Mouse (Mus musculus) forebrain, embryonic 16.5 days (tissue): Measurements from ENCODE around the gene Lpar1. TPM values are rescaled to one million over a fixed set of nuclear protein-coding genes. Genes with fewer than 3 reads are reported as not detected.
A peak's percentile ranks its signal among the peaks of the same experiment; 100 is the strongest.
"Not testable (repeated sequence)": the region's sequence is repeated elsewhere in the genome, so short reads cannot be mapped to it uniquely, and the experiment has no call there.

Experiments
- ATAC-seq: fragments of 200-750 bp; cut with Nextera tagmentation; 2 replicates; pipeline ENCODE4 v1.8.0; 2017; ENCODE audit warnings: mild to moderate bottlenecking, moderate library complexity
- H3K27ac ChIP-seq: fragments of 300-500 bp; sonication (generic); 2 replicates; pipeline ENCODE4 v1.5.1; 2014; ENCODE audit warnings: low read length, control low read depth
- H3K27me3 ChIP-seq: fragments of 300-500 bp; sonication (generic); replicated peaks from 2 replicates; pipeline ENCODE4 v1.6.1; 2014; ENCODE audit warnings: low read length; ENCODE audit not compliant: control insufficient read depth, insufficient read depth
- H3K36me3 ChIP-seq: fragments of 300-500 bp; sonication (generic); 2 replicates; pipeline ENCODE4 v1.6.1; 2014; ENCODE audit not compliant: control insufficient read depth, insufficient read depth
- H3K4me1 ChIP-seq: fragments of 300-500 bp; sonication (generic); replicated peaks from 2 replicates; pipeline ENCODE4 v1.6.1; 2014; ENCODE audit warnings: low read length; ENCODE audit not compliant: control insufficient read depth, insufficient read depth
- H3K4me2 ChIP-seq: fragments of 300-500 bp; sonication (generic); 2 replicates; pipeline ENCODE4 v1.6.1; 2014; ENCODE audit warnings: mild to moderate bottlenecking, low read length, control low read depth
- H3K4me3 ChIP-seq: fragments of 300-500 bp; sonication (generic); replicated peaks from 2 replicates; pipeline ENCODE4 v1.5.1; 2014; ENCODE audit warnings: mild to moderate bottlenecking, low read length, control low read depth
- H3K9ac ChIP-seq: fragments of 300-500 bp; sonication (generic); replicated peaks from 2 replicates; pipeline ENCODE4 v1.6.1; 2014; ENCODE audit warnings: low read depth, low read length, control low read depth
- H3K9me3 ChIP-seq: fragments of 300-500 bp; sonication (generic); 2 replicates; pipeline ENCODE4 v1.6.1; 2016; ENCODE audit warnings: low read length; ENCODE audit not compliant: control insufficient read depth
- WGBS: fragments of 180-500 bp; shearing (Covaris S2); extraction: QIAGEN DNeasy Blood & Tissue Kit; methylation state at CpG from one replicate; pipeline ENCODE4 v1.1.7; 2014; 5-methylcytosine and 5-hydroxymethylcytosine counted together
- polyA plus RNA-seq: library from polyadenylated mRNA; unstranded; fragments of >200 nt; fragmentation: Nextera tagmentation; extraction: Ambion mirVana; gene quantifications from 2 replicates; pipeline ENCODE4 v1.2.1, GENCODE M21; 2015

The Lpar1 gene
- polyA plus RNA-seq, 1 experiment from 2014 or later: 28.7 TPM

DNA sequence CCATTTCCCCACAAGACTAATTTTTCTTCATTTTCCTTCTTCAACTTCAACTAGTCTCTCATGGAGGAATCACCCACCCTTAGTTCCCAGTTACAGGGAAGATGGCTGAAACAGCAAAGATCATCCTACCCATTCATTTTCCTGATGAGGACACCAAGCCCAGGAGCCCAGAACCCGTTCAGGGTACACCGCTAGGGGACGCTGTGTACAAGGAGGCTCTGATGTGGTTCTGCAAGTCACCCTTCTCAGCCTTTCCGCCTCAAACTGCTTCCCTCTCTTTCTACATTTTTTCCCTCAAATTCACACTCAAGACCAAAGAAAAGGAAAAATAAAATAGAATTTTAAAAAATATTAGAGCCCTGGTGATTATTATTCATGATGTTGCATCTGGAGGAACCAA is 1.9 kb downstream of the Lpar1 start:
- no peak for ATAC-seq
- Histone ChIP-seq H3K4me1 (peaks cover 5% of the 10 kb centered on the region; the same call in 1 of the 2 replicates), H3K9ac (no peak overlapping the region), H3K27me3 (no peaks in the 10 kb centered on the region), H3K4me3 (peak overlapping the region; percentile 67), H3K27ac (no peak overlapping the region), H3K4me2 (peak overlapping the region; percentile 87), H3K36me3 (no peaks in the 10 kb centered on the region), H3K9me3 (no peaks in the 10 kb centered on the region)
- 0% methylated on average over 4 of the region's 4 CpGs for WGBS

DNA sequence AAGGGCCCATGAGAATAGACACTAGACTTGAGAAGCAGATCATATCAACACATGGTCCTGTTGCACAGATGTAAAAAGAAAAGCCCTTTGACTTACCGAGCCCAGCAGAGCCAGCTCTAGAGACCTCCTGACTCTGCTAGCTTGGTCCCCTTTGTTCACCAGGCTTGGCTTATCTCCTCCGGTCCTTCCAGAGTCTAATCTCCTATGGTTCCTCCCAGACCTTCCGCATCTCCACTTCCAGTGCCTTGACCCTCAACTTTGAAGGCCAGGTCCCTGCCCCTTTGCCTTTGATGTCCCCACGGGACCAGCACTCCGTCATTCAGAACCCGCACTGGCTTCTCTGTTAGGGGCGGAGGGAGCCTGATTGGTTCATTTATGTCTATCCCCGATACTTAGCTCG is 6.0 kb downstream of the Lpar1 start:
- ATAC-seq: no peak
- Histone ChIP-seq H3K9me3 (no peaks in the 10 kb centered on the region), H3K9ac (no peak overlapping the region), H3K4me1 (peaks cover 5% of the 10 kb centered on the region; the same call in 1 of the 2 replicates), H3K27me3 (no peaks in the 10 kb centered on the region), H3K4me3 (no peak overlapping the region), H3K4me2 (no peak overlapping the region), H3K27ac (no peak overlapping the region), H3K36me3 (no peaks in the 10 kb centered on the region)
- 75% methylated on average over 9 of the region's 9 CpGs for WGBS

DNA sequence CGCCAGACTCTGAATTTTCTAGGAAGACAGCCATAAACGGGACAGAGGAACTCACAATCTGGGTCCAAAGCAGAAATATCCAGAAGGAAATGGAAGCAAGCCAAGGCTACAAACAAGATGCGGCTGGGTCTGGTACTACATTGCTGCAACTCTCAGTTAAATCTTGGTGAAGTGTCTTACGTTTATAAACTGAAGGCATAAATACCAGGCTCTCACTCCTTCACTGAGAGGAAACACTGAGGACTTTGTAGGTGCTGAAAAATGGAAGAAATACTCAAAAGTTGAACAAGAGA is 6.5 kb downstream of the Lpar1 start:
- Histone ChIP-seq H3K4me1 (peaks cover 2% of the 10 kb centered on the region; the same call in 1 of the 2 replicates), H3K27ac (no peak overlapping the region), H3K9ac (no peak overlapping the region), H3K4me2 (no peak overlapping the region), H3K4me3 (no peak overlapping the region), H3K9me3 (no peaks in the 10 kb centered on the region), H3K27me3 (no peaks in the 10 kb centered on the region), H3K36me3 (no peaks in the 10 kb centered on the region)
- 59% methylated on average over 4 of the region's 4 CpGs for WGBS
- peak; percentile 29; the same call in 1 of the 2 replicates for ATAC-seq

DNA sequence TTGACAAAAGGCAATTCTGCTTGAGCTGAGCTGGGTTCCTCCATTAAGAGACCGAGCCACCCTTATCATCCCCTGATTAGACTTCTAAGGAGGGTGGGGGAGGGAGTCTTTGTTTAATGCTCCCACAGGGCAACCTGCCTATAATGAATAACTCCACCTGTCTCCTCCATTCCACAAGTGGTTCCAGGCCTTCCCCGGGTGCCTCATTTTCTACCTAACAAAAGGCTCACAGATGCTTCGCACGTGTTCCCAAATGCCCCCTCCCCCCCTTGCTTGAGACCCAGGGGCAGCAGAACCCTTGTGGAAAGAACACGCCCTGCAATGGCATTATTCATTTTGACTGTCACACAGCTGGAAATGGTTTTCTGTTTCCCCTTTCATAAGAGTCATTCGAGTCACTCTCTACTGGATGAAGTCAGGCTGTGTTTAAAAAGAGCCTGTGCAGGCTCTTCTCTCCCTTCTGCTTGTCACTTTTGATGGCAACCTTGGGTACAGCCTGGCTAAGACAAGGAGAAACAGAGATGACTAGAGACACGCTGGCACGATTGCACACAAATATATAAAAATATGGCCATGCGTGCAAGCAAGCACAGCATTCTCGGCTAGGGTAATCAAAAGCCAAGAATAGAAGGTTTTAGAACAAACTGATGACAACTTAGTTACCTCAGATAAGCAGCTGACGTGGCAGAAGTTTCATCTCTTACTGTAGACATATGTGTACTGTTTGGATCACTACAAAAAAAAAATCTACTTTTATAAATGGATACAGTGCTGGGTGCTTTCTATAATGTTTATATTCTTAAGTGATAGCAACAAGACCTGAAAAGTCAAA is 7.0 kb downstream of the Lpar1 start:
- no peak overlapping the region for H3K27ac ChIP-seq
- 0 out of 2 replicates have a peak, but pooled peaks cover 2% of the 10 kb centered on the region for H3K4me1 ChIP-seq
- H3K9me3 ChIP-seq: no peaks in the 10 kb centered on the region
- no peak overlapping the region for H3K4me3 ChIP-seq
- 38% methylated on average over 11 of the region's 11 CpGs for WGBS
- H3K27me3 ChIP-seq: no peaks in the 10 kb centered on the region
- H3K9ac ChIP-seq: no peak overlapping the region
- no peak overlapping the region for H3K4me2 ChIP-seq
- H3K36me3 ChIP-seq: no peaks in the 10 kb centered on the region
- peak; percentile 77 for ATAC-seq

DNA sequence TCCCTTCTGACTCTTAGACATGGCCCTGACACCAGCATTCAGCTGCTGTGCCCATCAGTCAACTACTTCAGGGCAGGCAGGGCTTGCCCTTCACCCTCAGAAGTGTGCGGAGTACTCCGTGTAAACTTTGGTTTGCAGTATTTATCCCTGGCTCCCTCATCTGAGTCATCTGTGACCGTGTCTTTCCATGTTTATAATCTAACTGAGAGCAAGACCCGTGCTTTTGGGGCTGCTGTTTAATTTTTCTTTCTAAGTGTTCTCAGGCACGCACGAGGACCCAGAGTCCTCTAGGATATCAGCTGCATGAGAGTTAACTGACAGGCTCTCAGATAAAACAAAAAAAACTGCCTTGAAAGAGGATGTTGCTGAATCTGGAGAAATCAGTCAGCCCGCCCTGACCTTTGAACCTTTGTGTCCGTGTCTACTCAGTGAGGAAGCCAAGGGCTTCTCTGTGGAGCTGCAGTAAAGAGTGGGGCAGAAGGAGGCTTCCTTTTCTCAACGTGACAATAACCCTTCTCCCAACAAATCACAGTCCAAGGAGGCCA is 7.7 kb downstream of the Lpar1 start:
- no peak overlapping the region for H3K27ac ChIP-seq
- 58% methylated on average over 9 of the region's 9 CpGs for WGBS

DNA sequence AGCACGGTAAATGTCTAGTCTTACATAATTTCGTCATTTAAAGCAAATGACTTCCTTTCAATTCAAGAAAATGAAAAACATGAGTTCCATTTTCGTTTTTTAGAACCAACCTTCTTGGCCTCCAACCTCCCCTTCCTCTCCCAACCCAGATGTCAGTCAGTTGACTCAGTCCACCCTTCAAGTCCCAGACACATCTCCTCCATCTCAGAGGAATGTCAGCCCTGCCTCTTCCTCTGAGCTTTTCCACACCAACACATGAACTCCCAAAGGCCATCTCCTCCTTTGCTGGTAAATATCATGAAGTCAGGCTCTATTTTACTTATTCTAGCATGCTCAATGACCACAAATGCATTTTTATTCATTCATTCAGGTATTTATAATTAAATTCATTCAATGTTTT is 10.5 kb downstream of the Lpar1 start:
- no peak overlapping the region for H3K4me3 ChIP-seq
- ATAC-seq: no peak
- 0 out of 2 replicates have a peak, but pooled peaks cover 2% of the 10 kb centered on the region for H3K4me1 ChIP-seq
- H3K9ac ChIP-seq: no peak overlapping the region
- WGBS: 92% methylated on average over 3 of the region's 3 CpGs
- H3K27ac ChIP-seq: no peak overlapping the region
- H3K9me3 ChIP-seq: no peaks in the 10 kb centered on the region
- H3K36me3 ChIP-seq: no peaks in the 10 kb centered on the region
- no peaks in the 10 kb centered on the region for H3K27me3 ChIP-seq
- no peak overlapping the region for H3K4me2 ChIP-seq

More for the DNA sequence above, 7.7 kb downstream of the Lpar1 start:
- Histone ChIP-seq H3K9ac (no peak overlapping the region), H3K4me1 (0 out of 2 replicates have a peak, but pooled peaks cover 2% of the 10 kb centered on the region), H3K4me2 (no peak overlapping the region), H3K9me3 (no peaks in the 10 kb centered on the region), H3K27me3 (no peaks in the 10 kb centered on the region), H3K4me3 (no peak overlapping the region), H3K36me3 (no peaks in the 10 kb centered on the region)
- ATAC-seq: no peak

DNA sequence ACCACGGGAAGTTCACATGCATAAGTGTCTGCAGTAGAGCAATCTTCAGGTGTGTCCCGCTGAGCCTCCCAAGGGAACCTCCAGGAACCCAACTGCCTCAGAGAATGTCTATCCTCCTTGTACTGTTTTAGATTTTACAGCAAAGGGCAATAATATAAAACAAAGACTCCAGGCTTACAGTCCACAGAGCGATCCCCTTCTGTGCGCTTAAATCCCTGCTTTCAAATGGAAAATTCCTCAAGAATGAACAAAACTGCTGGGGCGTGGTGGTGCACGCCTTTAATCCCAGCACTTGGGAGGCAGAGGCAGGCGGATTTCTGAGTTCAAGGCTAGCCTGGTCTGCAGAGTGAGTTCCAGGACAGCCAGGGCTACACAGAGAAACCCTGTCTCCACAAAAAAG is 11.0 kb downstream of the Lpar1 start:
- not testable (repeated sequence) for H3K9me3 ChIP-seq, H3K27ac ChIP-seq, H3K27me3 ChIP-seq, H3K36me3 ChIP-seq, H3K4me1 ChIP-seq, H3K4me2 ChIP-seq, H3K9ac ChIP-seq, ATAC-seq, H3K4me3 ChIP-seq
- 91% methylated on average over 7 of the region's 7 CpGs for WGBS

DNA sequence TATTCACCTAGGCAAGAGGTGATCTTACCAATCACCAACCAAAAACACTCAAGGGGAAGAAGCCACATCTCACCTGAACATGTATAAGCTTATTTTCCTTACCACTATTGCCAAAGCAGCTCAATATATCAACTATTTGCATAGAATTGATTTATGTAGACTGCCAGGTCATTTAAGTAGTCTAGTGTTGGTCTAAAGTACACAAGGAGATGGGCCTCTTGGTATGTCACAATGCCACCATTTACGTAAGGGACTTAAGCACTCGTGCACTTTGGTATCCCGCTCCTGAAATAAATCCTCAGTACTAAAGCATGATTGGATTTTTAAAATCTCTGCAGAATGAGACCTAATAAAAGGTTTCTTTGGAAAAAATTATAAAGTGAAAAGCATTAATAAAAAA is 12.9 kb downstream of the Lpar1 start:
- H3K4me3 ChIP-seq: no peak overlapping the region
- no peak overlapping the region for H3K27ac ChIP-seq
- H3K9ac ChIP-seq: no peak overlapping the region
- H3K36me3 ChIP-seq: no peaks in the 10 kb centered on the region
- no peaks in the 10 kb centered on the region for H3K27me3 ChIP-seq
- H3K4me1 ChIP-seq: no peaks in the 10 kb centered on the region
- ATAC-seq: no peak
- H3K4me2 ChIP-seq: no peak overlapping the region
- H3K9me3 ChIP-seq: no peaks in the 10 kb centered on the region
- WGBS: 94% methylated on average over 3 of the region's 3 CpGs

DNA sequence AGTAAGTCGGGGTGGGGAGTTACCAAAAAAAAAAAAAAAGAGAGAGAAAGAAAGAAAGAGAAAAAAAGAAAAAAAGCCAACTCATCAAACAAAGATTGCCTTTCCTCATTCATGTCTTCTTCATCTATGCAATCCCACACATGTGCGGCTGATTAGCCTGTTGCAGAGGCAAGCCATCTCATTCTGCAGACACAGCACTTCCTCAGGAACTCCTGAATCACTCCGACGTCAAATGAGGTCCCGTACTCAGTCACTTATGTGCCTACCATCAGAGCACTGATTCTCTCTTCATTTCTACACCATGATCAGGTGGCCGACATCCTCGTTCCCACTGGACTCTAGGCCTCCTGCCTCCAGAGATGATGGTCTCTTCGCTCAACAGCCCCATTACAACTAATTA is 13.3 kb downstream of the Lpar1 start:
- no peak for ATAC-seq
- H3K36me3 ChIP-seq: no peaks in the 10 kb centered on the region
- no peaks in the 10 kb centered on the region for H3K27me3 ChIP-seq
- no peak overlapping the region for H3K9ac ChIP-seq
- no peak overlapping the region for H3K4me2 ChIP-seq
- H3K27ac ChIP-seq: no peak overlapping the region
- WGBS: 89% methylated on average over 8 of the region's 8 CpGs
- no peak overlapping the region for H3K4me3 ChIP-seq
- H3K9me3 ChIP-seq: no peaks in the 10 kb centered on the region
- H3K4me1 ChIP-seq: no peaks in the 10 kb centered on the region
